Mouse (Mus musculus): ENCODE results near the gene Lcn10.
"Not testable (repeated sequence)": the region's sequence is repeated elsewhere in the genome, so short reads cannot be mapped to it uniquely, and the experiment has no call there.

Gene Lcn10

GRCm38 (mm10) chr2:25706643-25707481, 24.3 kb downstream of the Lcn10 start, which contains the start of gene Bmyc:
TSS of gene Bmyc (plus strand) at chr2:25706739.
- peak; percentile 70 for DNase-seq (ENCODE audit: low spot score)

- DNase-seq (ENCODE audit: low spot score) = no peak
Measured at GRCm38 (mm10) chr2:25708121-25708520, 25.6 kb downstream of the Lcn10 start.

GRCm38 (mm10) chr2:25709056-25709455, 26.5 kb downstream of the Lcn10 start:
- not testable (repeated sequence) for DNase-seq (ENCODE audit: low spot score)

GRCm38 (mm10) chr2:25709791-25710190, 27.3 kb downstream of the Lcn10 start:
- not testable (repeated sequence) for DNase-seq (ENCODE audit: low spot score)

- not testable (repeated sequence) for DNase-seq (ENCODE audit: low spot score)
Measured at GRCm38 (mm10) chr2:25711641-25712040, 29.1 kb downstream of the Lcn10 start.

GRCm38 (mm10) chr2:25717222-25717621, 34.7 kb downstream of the Lcn10 start:
- DNase-seq (ENCODE audit: low spot score) = no peak

- DNase-seq (ENCODE audit: low spot score) = no peak
Measured at GRCm38 (mm10) chr2:25733199-25733930, 50.8 kb downstream of the Lcn10 start.
